Mouse (Mus musculus) layer of hippocampus, adult 8-10 months (tissue): Measurements from ENCODE around the gene Zc3hc1. TPM values are rescaled to one million over a fixed set of nuclear protein-coding genes. Genes with fewer than 3 reads are reported as not detected.

Source experiments
- DNase-seq, 2 experiments: peaks; one replicate each; pipeline ENCODE4 v3.0.0; 2022; ENCODE audit warnings: low spot score in 2 of 2
- total RNA-seq, 4 experiments: library from RNA; stranded (reverse); gene quantifications; 2 replicates each; pipeline ENCODE4 v1.2.4; 2022

Gene Zc3hc1
- total RNA-seq, 4 experiments from 2014 or later, result 24.3 to 32.8 (median 27.7) TPM

GRCm38 (mm10) chr6:30374731-30375510, 15.9 kb downstream of the Zc3hc1 start:
- DNase-seq, result no peak

- no peak for DNase-seq
These were observed 18.0 kb downstream of the Zc3hc1 start for GRCm38 (mm10) chr6:30372627-30373369.

- DNase-seq, result no peak
These were observed 21.5 kb downstream of the Zc3hc1 start for GRCm38 (mm10) chr6:30369291-30369690.

GRCm38 (mm10) chr6:30363808-30364207, 27.0 kb downstream of the Zc3hc1 start:
- no peak for DNase-seq

- DNase-seq, result no peak
These were observed 30.9 kb downstream of the Zc3hc1 start for GRCm38 (mm10) chr6:30359762-30360509.

GRCm38 (mm10) chr6:30357561-30358177, 33.2 kb downstream of the Zc3hc1 start:
- peak; percentile 46 to 84 for DNase-seq

- no peak for DNase-seq
These were observed 34.1 kb downstream of the Zc3hc1 start for GRCm38 (mm10) chr6:30356680-30357079.

GRCm38 (mm10) chr6:30356161-30356560, 34.7 kb downstream of the Zc3hc1 start:
- DNase-seq, result no peak

GRCm38 (mm10) chr6:30355701-30356100, 35.1 kb downstream of the Zc3hc1 start:
- DNase-seq, result no peak

GRCm38 (mm10) chr6:30354760-30355159, 36.1 kb downstream of the Zc3hc1 start:
- no peak for DNase-seq

- no peak for DNase-seq
These were observed 37.2 kb downstream of the Zc3hc1 start for GRCm38 (mm10) chr6:30353661-30354060.

GRCm38 (mm10) chr6:30352762-30353161, 38.1 kb downstream of the Zc3hc1 start:
- no peak for DNase-seq

GRCm38 (mm10) chr6:30351290-30351689, 39.5 kb downstream of the Zc3hc1 start:
- no peak for DNase-seq

- no peak for DNase-seq
These were observed 43.5 kb downstream of the Zc3hc1 start for GRCm38 (mm10) chr6:30347288-30347801.

GRCm38 (mm10) chr6:30346737-30347136, 44.1 kb downstream of the Zc3hc1 start:
- DNase-seq, result no peak

GRCm38 (mm10) chr6:30344032-30344431, 46.8 kb downstream of the Zc3hc1 start:
- no peak for DNase-seq

- DNase-seq, result no peak
These were observed 50.5 kb downstream of the Zc3hc1 start for GRCm38 (mm10) chr6:30340231-30340873.

- DNase-seq, result peak in 1 of 2 experiments; percentile 13
These were observed 53.9 kb downstream of the Zc3hc1 start for GRCm38 (mm10) chr6:30336912-30337311.

- DNase-seq, result no peak
These were observed 58.6 kb downstream of the Zc3hc1 start for GRCm38 (mm10) chr6:30332262-30332661.

- no peak for DNase-seq
These were observed 60.1 kb downstream of the Zc3hc1 start for GRCm38 (mm10) chr6:30330706-30331105.
